Mouse (Mus musculus): ENCODE measurements around the gene Ift172.

Gene Ift172

DNA sequence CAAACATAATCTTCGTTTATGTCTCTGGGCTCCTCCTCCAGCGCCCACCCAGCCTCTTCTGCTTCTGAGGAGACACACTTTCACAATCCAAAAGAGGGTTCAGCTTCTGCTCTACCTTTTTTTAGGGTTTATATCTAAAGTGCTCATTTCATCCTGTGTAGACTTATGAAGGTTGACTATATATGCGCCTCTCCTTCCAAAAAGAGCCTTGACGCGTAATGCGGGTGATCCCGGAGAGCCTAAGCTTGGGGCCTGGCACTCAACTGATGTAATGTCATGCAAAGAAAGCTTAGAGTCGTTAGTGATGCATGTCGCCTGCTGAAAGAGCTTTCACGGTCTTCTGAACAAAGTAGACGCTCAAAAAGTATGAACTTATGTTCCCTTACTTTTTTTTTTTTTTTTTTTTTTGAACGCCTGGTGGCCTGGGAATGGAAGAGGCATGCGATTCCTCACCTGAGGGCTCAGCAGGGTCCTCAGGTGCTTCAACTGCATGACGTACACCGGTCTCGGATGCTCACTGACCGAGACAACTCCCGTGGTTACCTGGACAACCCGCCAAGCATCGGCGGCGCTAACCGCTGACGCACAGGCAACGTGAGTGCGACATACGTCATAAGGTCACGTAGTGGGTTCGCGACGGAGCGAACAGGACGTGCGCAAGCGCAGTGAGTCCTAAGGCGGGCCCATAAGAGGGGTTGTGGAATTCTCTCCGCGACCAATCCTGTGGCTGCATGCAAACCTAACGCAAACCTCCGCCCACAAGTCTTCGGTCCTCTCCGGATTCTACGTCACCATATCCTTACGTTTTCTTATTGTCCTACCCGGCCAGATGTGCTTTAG, at the start of gene Ift172:
Gene Ift172, minus strand, starts transcription at position 596 of the 840 bp plus-strand sequence.
- peak; percentile 99 for DNase-seq (ENCODE audit: low read depth, low spot score)

DNA sequence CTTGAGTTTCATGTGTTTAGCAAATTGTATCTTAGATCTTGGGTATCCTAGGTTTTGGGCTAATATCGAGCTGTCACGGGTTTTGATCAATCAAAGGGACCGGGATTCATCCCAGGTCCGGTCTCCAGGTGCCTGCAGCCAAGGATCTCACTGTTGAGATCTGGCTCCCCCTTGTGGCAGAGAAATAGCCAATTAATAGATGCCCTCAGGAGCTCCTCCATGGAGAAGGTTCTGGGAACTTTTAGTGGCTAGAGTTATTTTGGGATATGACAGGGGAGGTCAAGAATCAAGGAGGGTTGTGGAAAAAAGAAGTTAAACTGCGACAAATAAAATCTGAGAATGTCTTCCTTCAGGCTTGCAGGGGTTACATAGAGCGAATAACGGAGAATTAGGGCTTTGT, 37.3 kb upstream of the Ift172 start:
- peak; percentile 41 for DNase-seq (ENCODE audit: low read depth, low spot score)

DNA sequence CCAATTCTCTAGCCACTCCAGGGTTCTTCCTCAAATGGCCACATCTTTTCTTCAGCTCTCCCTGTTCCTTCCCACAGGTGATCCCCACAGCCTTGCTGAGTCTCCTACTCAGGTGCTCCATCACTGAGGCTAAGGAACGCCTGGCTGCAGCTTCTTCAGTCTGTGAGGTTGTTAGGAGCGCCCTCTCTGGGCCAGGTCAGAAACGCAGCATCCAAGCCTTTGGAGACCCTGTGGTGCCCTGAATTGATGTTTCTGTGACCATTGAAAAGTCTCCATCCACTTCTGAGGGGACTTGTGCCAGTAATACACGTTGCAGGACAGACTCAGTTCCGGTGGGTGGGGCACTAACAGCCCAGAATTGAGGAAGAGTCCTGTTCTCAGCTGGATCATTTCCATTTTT, 35.9 kb upstream of the Ift172 start:
- no peak for DNase-seq (ENCODE audit: low read depth, low spot score)

DNA sequence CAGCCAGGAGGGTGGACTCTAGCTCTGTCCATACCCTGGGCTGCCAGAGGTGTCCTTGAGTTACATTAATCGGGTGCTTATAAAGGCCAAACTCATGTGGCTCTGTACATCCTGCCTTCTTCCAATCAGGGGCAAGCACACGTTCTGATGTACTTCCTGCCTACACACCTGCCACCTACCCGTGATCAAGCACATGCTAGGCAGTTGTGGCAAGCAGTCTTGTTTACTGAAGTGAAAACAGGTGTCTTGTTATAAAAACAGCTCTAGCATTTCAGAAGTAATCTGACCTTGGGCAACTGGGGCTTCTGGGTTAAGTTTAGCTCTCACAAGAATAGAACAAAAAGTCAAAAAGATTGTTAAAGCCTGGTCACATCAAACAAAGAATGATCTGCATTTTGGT, 33.2 kb upstream of the Ift172 start:
- no peak for DNase-seq (ENCODE audit: low read depth, low spot score)

DNA sequence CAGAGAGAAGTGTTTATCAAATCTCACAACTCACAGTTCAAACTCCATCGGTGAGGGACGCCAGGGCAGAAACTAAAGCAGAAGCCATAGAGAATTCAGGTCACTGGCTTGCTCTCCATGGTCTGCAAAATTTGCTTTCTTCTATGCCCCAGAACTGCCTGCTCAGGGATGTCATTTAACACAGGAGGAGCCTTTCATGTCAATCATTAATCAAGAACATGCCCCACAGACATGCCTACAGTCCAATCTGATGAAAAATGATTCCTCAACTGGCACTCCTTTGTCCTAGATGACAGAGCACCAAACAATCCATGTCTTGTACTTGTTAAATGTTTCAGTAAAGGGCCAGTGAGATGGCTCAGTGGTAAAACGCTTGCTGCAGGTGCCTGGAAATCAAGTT, 31.9 kb upstream of the Ift172 start:
- no peak for DNase-seq (ENCODE audit: low read depth, low spot score)

DNA sequence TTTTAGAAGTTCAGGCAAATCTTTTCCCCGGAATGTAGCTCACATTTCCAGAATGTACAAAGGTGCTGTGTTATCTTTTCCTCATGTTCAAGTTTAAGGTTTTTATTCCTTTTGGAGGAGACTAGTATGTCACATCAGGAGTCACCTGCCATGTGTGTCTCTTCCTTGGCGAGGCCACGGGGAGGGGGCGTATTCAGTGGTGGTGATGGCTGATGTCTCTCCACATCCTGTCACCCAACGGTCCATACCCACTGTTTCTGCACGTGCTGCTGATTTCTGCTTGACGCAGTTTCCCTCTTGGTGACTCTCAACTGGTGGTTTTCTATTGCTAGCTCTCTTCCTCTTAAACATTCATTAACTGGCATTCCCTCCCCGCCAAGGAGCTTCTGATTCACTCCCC, 21.9 kb upstream of the Ift172 start:
- DNase-seq (ENCODE audit: low read depth, low spot score): no peak

DNA sequence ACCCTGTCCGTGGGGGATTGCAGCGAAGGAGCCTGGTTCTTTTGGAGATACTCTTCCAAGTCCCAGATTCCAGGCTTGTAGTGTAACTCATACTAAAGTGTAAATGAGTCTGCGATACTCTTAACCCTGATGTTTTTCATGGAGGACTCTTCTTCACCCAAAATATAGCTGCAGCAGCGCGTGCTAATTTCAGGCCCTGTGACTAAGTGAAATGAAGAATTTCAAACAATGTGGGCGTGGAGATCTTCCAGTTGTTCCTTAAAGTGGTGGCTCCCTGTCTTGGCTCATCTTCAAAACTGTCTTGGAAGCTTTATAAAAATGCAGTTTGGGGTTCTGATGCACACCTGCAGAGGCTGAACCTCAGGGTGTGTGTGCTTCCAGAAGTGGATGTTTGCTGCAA, 12.2 kb upstream of the Ift172 start:
- DNase-seq (ENCODE audit: low read depth, low spot score): no peak

DNA sequence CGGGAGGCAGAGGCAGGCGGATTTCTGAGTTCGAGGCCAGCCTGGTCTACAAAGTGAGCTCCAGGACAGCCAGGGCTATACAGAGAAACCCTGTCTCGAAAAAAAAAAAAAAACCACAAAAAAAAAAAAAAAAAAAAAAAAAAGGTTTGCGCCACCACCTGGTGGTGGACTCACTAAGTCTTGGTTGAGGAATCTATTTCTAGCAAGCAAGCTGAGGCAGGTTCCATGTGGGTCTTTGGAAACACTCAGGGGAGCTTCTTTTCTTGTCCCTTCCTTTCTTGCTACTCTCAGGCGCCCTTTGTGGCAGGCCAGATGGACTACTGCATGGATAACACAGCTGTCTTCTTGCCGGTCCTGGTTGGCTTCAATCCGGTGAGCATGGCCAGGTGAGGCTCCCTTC, 10.9 kb upstream of the Ift172 start:
- DNase-seq (ENCODE audit: low read depth, low spot score): no peak

DNA sequence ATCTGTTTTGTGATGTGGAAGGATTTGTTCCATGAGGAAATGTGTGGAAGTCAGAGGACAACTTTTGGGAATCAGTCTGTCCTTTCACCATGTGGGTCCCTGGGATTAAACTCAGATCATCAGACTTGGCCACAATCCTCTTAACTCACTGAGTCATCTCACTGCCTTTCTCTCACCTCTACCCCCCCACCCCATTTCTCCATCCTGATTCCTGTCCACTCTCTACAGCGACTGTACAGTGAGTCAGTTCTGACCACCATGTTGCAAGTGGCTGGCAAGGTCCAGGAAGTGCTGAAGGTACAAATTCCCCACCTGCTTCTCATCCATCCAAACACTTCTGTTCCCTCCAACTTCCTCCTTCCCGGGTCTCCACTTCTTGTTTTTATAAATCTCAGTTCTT, 7.6 kb upstream of the Ift172 start:
- no peak for DNase-seq (ENCODE audit: low read depth, low spot score)

DNA sequence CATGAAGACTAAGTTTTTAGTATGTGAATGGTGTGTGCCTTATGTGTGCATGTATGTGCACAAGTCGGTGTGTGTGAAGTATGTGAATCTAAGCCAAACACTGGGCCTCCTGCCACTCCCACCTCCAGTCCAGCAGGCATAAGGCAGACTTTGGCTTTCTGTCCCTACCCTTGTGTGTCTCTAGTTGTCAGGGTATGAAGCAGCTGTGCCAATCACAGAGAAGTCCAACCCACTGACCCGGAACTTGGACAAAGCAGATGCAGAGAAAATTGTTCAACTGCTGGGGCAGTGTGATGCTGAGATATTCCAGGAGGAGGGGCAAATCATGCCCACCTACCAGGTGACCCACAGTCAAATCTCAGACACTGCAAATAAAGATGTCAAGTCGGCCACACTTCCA, 7.1 kb upstream of the Ift172 start:
- no peak for DNase-seq (ENCODE audit: low read depth, low spot score)

DNA sequence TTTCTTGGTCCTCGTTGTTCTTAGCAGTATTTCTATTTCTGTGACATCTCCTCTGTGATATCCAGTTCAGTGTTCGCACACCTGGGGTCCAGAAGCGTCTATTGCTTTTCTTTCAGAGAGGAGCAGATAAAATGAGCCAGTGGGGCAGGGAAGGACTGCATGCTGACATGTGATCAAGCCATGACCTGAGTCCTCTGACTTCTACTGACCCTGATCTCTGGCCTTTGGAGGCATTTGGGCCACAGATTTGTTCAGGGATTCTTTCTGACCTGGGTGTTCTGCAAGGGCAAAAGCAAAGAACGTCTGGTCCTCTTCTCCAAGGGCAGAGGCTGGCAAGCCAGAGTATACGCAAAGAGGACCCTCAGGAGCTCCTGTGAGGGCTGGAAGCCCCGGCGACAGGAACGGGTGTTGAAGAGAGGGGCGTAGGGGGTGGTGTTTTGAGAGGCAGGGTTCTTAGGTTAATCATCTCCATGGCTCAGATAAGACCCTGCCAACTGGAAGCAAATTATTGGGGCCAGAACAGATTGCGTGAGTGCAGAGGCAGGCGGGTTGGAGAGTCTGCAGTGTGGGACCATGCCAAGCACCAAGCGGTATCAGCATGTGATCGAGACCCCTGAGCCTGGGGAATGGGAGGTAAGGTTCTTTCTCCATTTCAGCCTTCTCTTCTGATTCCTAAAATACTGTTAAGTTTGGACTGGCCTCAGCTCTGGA, 6.3 kb upstream of the Ift172 start, which contains the start of gene Gckr:
Gene Gckr, plus strand, starts transcription at position 397 of the 711 bp plus-strand sequence.
- no peak for DNase-seq (ENCODE audit: low read depth, low spot score)

DNA sequence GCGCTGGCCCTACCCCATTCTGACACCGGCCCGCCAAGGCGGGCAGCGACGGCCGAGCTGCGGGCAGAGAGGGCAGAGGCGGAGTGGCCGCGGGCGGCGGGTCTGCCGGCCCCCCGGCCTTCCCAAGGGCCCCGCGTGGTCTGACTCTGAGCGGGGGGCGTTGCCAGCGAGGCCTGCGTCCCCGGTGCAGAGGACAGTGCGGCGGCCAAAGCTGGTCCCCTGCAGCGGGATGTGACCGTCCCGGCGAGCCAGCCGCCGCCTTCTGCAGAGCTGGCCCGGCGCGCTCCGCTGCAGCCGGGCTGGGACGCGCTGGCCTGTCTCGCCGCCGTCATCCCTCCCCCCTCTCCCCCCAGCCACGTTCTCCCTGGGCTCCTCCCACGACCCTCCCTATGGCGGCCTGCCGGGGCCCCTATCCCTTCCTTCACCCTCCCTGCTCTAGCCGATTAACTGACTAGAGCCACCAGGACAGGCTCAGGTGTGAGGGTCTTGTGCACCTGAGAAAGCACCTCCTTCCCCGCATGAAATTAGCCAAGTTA, 4.8 kb upstream of the Ift172 start, which contains the start of gene Fndc4:
Gene Fndc4, minus strand, starts transcription at position 475 of the 536 bp plus-strand sequence.
- peak; percentile 49 for DNase-seq (ENCODE audit: low read depth, low spot score)

DNA sequence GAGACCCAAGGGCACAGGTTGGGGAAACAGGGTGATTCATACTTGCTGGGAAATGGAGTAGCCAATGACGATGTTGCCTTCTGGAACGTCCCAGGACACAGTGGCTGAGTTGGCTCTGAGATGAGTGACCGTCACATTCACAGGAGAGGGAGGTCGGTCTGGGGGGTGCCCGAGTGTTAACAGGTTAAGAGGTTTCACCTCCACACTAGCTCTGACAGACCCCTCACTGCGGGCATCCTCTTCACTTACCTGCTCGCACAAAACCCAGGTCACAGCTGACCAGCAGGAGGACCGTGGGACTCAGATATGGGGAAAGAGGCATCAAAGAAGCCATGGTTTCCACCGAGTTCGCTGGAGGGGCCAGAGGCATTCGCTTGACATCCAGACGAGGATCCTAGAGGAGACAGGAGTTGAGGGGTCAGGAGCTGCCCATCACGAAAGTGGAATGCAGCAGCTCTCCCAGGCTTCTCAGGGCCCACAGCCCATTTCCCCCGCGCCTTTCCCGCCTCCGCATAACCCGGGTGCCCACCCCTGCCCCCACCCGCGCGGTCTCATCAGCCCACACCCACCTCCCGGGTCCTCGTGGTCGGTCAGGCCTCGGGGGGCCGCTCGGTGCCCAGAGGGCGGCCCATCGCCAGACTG, 4.2 kb upstream of the Ift172 start:
- no peak for DNase-seq (ENCODE audit: low read depth, low spot score)

DNA sequence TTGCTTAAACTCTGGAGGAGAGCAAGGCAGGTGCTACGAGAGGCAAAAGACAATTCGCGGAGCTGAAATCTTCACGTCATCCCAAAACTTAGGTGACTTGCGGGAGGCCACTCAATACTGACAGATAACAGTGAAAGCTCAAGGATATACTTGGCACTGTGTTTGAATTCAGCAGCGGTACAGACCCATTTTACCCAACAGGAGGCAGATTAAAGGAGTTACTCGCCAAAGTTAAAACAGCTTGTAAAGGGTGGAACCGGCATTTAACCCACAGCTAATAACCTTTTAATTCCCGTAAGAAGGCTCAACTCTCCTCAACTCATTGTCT, 409 bp upstream of the Ift172 start:
- DNase-seq (ENCODE audit: low read depth, low spot score): no peak

DNA sequence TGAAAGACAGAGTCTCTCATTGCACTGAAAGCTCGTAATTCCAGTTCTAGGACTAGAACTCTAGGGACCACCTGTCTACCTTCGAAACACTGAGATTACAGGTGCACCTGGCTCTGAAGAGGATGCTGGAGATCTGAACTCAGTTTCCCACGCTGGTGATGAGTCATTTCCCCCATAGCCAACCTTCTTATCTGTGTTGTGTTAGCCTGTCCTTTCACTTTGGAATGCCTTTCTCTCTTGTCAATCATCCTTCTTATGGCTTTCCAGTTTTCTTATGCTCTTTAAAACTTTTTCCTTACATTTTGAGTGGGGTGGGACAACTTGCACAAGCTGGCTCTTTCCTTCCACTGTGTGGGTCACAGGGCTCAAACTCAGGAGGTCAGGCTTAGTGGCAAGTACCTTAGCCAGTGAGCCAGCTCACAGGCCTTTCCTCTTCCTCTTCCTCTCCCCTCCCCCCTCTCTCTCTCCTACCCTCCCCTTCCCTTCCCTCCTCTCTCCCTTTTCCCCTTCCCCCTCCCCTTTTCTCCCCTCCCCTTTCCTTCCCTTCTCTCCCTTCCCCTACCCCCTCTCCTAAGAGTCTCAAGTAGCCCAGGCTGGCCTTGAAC, 1.2 kb downstream of the Ift172 start:
- DNase-seq (ENCODE audit: low read depth, low spot score): no peak

DNA sequence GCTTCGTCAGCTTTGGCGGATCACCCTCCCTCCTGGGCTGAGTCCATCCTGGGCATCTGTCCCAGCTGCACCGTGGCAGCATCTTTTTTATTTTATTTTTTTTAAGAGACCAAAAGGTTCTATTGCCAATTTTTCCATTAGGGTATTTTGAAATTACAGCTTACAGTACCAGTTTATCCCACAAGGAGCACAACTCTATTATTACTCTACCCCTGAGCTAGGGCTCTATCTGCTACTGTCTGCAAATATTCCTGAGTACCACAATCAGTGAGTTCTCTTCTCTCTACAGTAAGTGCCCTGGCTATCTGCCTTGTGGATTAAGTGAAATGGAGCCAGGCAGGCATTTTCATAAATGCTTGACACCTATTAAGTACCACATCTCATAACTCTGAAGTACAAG, 2.3 kb downstream of the Ift172 start:
- DNase-seq (ENCODE audit: low read depth, low spot score): no peak

DNA sequence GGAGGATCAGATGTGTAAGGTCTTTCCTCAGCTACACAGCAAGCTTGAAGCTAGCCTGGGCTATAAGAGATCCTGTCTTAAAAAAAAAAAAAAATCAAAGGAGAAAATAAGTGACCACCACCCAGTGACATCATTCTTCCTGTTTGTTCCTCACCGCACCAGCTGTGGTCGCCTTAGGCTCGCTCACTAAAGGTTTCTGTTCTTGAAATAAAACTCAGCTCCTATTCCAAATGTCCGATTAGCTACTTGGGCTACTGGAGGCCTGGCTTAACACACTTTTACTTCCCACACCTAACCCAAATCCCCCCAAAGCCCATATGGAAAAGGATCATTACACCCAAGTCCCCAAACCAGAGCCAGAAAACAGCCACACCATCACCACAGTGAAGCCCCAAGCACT, 2.7 kb downstream of the Ift172 start:
- DNase-seq (ENCODE audit: low read depth, low spot score): no peak

DNA sequence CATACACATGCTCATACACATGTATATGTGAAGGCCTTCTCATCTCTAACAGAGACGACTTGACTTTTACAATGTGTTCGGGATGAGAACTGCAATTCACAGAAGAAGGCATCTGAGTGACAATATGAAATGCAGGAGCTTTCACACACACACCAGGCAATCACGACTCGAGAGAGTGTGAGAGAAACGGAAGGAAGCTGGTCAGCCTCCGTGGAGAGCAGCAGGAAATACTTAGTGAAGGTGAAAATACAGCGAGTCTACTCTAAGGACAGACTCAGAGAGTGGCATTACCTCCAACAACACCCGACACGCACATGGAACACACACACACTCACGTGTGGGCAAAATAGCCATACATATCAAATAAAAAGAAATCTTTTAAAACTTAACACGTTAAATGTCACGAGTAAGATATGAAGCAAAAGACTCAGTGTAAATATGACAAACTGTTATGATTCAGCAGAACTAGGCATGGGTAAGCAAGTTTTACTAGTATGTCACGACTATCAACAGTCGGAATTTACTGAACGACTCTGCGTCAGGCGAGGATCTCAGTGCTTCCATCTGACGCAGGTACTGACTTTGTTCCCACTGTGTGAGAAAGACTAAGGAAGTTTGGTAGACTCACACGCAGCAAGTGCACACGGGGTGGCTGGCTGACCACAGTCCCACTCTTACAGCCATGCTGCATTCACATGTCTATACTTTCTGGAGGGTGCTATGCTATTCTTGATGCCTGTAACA, 11.5 kb downstream of the Ift172 start:
- no peak for DNase-seq (ENCODE audit: low read depth, low spot score)

DNA sequence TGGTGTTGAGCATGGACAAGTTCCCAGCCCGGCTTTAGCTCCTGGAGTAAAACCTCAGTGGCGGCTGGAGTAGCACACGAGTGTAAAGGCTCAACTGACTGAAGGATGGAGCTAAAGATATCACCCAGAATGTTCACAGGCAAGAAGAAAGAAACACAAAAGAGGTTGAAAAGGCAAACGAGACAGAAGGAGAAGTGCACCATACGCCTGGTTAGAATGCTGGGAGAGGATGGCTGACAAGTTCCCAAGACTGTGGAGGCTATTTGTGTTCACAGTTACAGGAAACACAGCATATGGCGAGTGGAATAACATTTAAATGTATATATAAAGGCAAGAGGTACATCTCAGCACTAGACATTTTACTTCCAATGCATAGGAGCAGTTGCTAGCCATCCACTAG, 17.9 kb downstream of the Ift172 start:
- DNase-seq (ENCODE audit: low read depth, low spot score): no peak

DNA sequence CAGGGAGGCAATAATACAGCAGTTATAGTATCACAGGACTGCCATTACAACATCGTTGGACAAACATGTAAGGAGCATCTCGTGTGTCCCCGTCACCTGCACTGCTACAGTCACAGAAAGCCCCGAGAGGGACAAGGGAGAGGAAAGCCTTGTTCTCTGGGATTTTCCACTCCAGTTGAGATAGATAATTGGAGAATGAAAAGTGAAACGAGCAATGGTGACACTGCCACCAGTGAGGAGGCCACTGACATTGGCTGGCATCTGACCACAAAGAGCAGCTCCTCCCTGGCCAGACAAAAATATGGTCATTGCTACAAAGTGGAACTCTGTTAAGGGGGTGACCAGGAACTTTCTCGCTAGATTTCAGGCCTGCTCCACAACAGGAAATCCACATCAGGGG, 23.2 kb downstream of the Ift172 start:
- no peak for DNase-seq (ENCODE audit: low read depth, low spot score)

DNA sequence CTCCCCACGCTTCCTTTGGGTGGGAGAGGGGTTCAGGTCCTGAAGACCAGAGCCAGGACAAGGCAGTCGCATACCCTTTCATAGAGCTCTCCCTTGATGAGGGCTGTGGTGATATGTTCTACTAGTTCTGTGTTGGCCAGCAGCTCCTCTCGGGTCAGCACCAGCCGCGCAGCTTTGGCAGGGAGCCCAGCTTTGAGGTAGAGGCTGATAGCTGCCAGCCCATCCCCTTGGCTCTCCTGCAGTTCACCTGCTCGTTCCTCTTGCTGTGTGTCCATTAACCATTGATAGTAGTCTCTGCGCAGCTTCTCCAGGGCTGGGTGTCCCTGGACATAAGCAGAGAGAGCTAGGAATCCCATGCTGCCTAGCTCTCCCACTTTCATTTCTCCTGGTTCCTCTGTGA, 24.8 kb downstream of the Ift172 start:
- DNase-seq (ENCODE audit: low read depth, low spot score): no peak
